Mouse (Mus musculus) embryonic facial prominence, embryonic 12.5 days (tissue): ENCODE results near the gene Ddx6. TPM values are rescaled to one million over a fixed set of nuclear protein-coding genes. Genes with fewer than 3 reads are reported as not detected.

ENCODE experiments used
- ATAC-seq: fragments of 200-750 bp; cut with Nextera tagmentation; 2 replicates; pipeline ENCODE4 v1.8.0; 2017; ENCODE audit not compliant: insufficient number of reproducible peaks, insufficient read depth, low FRiP score, low TSS enrichment
- H3K27ac ChIP-seq: fragments of 300-500 bp; sonication (generic); 2 replicates; pipeline ENCODE4 v1.5.1; 2016; ENCODE audit warnings: mild to moderate bottlenecking
- H3K27me3 ChIP-seq: fragments of 300-500 bp; sonication (generic); 2 replicates; pipeline ENCODE4 v1.6.1; 2016; ENCODE audit warnings: mild to moderate bottlenecking, moderate library complexity
- H3K36me3 ChIP-seq: fragments of 300-500 bp; sonication (generic); 2 replicates; pipeline ENCODE4 v1.6.1; 2016; ENCODE audit warnings: mild to moderate bottlenecking
- H3K4me1 ChIP-seq: fragments of 300-500 bp; sonication (generic); 2 replicates; pipeline ENCODE4 v1.6.1; 2016
- H3K4me2 ChIP-seq: fragments of 300-500 bp; sonication (generic); replicated peaks from 2 replicates; pipeline ENCODE4 v1.6.1; 2016; ENCODE audit warnings: mild to moderate bottlenecking, moderate library complexity
- H3K4me3 ChIP-seq: fragments of 300-500 bp; sonication (generic); 2 replicates; pipeline ENCODE4 v1.5.1; 2016; ENCODE audit warnings: mild to moderate bottlenecking
- H3K9ac ChIP-seq: fragments of 300-500 bp; sonication (generic); 2 replicates; pipeline ENCODE4 v1.6.1; 2016; ENCODE audit warnings: mild to moderate bottlenecking, moderate library complexity
- H3K9me3 ChIP-seq: fragments of 300-500 bp; sonication (generic); 2 replicates; pipeline ENCODE4 v1.6.1; 2016; ENCODE audit warnings: mild to moderate bottlenecking, moderate library complexity
- WGBS: fragments of 180-500 bp; shearing (Covaris S2); methylation state at CpG from one replicate; pipeline ENCODE4 v1.1.7; 2016; 5-methylcytosine and 5-hydroxymethylcytosine counted together
- polyA plus RNA-seq: library from polyadenylated mRNA; unstranded; fragments of >200 nt; fragmentation: Nextera tagmentation; extraction: Ambion mirVana; gene quantifications from 2 replicates; pipeline ENCODE4 v1.2.1, GENCODE M21; 2016

Ddx6 gene
- polyA plus RNA-seq, 1 experiment from 2014 or later = 28.8 TPM

GRCm38 (mm10) chr9:44673005-44673404, 68.3 kb downstream of the Ddx6 start, which contains the start of gene Treh:
Treh (plus strand) TSS chr9:44673233.
- Histone ChIP-seq H3K9me3 (no peaks in the 10 kb centered on the region), H3K36me3 (no peaks in the 10 kb centered on the region), H3K27me3 (no peaks in the 10 kb centered on the region), H3K4me2 (no peak within 1 kb of the TSS), H3K27ac (no peak within 1 kb of the TSS), H3K4me1 (no peaks in the 10 kb centered on the region), H3K9ac (no peak within 1 kb of the TSS), H3K4me3 (no peak within 1 kb of the TSS)
- no peak for ATAC-seq
- 88% methylated on average over 3 of the region's 3 CpGs for WGBS

DNA sequence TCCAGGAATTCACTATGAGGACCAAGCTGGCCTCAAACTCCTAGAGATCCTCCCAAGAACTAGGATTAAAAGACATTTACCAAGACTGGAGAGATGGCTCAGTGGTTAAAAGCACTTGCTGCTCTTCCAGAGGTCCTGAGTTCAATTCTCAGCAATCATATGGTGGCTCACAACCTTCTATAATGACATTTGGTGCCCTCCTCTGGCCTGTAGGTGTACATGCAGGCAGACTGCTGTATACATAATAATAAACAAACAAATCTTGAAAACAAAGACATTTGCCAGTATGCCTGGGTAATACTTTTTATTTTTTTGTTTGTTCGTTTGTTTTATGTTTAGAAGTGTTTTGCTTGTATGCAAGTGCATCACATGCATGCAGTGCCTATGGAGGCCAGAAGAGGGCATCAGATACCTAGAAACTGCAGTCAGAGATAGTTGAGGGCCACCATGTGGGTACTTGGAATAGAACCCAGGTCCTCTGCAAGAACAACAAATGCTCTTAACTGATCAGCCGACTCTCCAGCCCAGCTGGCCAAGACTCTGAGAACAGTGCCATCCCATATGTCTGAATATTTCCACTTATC, 73.7 kb downstream of the Ddx6 start:
- 91% methylated on average over 2 of the region's 2 CpGs for WGBS
- Histone ChIP-seq H3K27me3 (no peaks in the 10 kb centered on the region), H3K9me3 (no peaks in the 10 kb centered on the region), H3K9ac (no peak overlapping the region), H3K27ac (no peak overlapping the region), H3K4me2 (no peak overlapping the region), H3K36me3 (no peaks in the 10 kb centered on the region), H3K4me1 (no peaks in the 10 kb centered on the region), H3K4me3 (no peak overlapping the region)
- ATAC-seq = no peak

- no peak overlapping the region for H3K27ac ChIP-seq
- no peaks in the 10 kb centered on the region for H3K9me3 ChIP-seq
- no peak overlapping the region for H3K9ac ChIP-seq
- H3K36me3 ChIP-seq = no peaks in the 10 kb centered on the region
- H3K4me2 ChIP-seq = no peak overlapping the region
- no peak overlapping the region for H3K4me3 ChIP-seq
- WGBS = 64% methylated on average over 5 of the region's 5 CpGs
- H3K27me3 ChIP-seq = no peaks in the 10 kb centered on the region
- no peaks in the 10 kb centered on the region for H3K4me1 ChIP-seq
- no peak for ATAC-seq
These were observed 74.9 kb downstream of the Ddx6 start for GRCm38 (mm10) chr9:44679565-44679964.

GRCm38 (mm10) chr9:44683046-44683445, 78.4 kb downstream of the Ddx6 start:
- Histone ChIP-seq H3K4me1 (peaks cover 12% of the 10 kb centered on the region; the same call in 1 of the 2 replicates), H3K27ac (no peak overlapping the region), H3K4me2 (no peak overlapping the region), H3K27me3 (no peaks in the 10 kb centered on the region), H3K36me3 (peaks cover 17% of the 10 kb centered on the region), H3K9me3 (no peaks in the 10 kb centered on the region), H3K4me3 (no peak overlapping the region), H3K9ac (no peak overlapping the region)
- 91% methylated on average over 8 of the region's 8 CpGs for WGBS
- no peak for ATAC-seq

DNA sequence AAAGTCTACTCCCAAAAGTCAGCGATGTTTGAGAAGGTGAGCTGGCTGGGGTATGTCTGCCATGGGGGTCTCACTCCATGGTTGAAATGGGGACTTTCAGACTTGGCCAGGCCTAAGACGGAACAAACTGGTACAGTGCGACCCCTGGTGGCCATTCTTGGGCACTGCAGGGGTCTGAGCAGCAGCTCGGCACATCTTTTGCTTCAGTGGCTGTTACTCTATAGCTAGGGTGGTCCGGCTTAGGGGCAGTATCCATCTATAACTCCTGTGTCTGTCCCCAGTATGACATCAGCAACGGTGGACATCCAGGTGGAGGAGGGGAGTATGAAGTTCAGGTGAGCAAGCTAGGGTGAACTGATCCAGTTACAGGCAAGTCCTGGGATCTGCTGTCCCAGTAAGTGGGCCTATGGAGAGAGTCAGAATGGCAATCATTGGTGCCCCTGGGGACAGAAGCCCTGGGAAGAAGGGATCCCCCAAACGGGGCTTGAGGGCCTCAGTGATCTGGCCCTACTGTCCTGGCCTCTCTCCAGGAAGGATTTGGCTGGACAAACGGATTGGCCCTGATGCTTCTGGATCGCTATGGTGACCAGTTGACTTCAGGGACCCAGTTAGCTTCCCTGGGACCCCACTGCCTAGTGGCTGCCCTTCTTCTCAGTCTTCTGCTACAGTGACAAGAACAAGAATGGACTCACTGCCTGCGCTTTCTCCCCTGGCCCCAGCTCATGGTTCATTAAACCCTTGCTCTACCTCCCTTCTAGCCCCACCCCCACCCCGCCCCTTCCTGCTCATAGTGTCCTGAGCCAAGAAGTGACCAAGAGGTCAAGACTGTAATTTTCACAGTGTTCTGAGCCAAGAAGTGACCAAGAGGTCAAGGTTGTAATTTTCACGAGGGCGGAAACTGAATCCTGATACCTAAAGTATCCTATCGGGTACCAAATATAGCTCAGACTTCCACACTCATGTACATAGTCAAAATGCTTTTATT, 80.9 kb downstream of the Ddx6 start:
- Histone ChIP-seq H3K9ac (no peak overlapping the region), H3K4me3 (no peak overlapping the region), H3K36me3 (peaks cover 29% of the 10 kb centered on the region), H3K4me1 (peaks cover 12% of the 10 kb centered on the region; the same call in 1 of the 2 replicates), H3K4me2 (no peak overlapping the region), H3K27ac (no peak overlapping the region), H3K27me3 (no peaks in the 10 kb centered on the region), H3K9me3 (no peaks in the 10 kb centered on the region)
- no peak for ATAC-seq
- 34% methylated on average over 14 of the region's 14 CpGs for WGBS

GRCm38 (mm10) chr9:44686638-44687037, 81.9 kb downstream of the Ddx6 start:
- H3K27ac ChIP-seq = no peak overlapping the region
- H3K9ac ChIP-seq = no peak overlapping the region
- peaks cover 12% of the 10 kb centered on the region; the same call in 1 of the 2 replicates for H3K4me1 ChIP-seq
- ATAC-seq = no peak
- H3K4me3 ChIP-seq = no peak overlapping the region
- no peaks in the 10 kb centered on the region for H3K27me3 ChIP-seq
- 61% methylated on average over 5 of the region's 5 CpGs for WGBS
- H3K9me3 ChIP-seq = no peaks in the 10 kb centered on the region
- peaks cover 37% of the 10 kb centered on the region for H3K36me3 ChIP-seq
- no peak overlapping the region for H3K4me2 ChIP-seq

DNA sequence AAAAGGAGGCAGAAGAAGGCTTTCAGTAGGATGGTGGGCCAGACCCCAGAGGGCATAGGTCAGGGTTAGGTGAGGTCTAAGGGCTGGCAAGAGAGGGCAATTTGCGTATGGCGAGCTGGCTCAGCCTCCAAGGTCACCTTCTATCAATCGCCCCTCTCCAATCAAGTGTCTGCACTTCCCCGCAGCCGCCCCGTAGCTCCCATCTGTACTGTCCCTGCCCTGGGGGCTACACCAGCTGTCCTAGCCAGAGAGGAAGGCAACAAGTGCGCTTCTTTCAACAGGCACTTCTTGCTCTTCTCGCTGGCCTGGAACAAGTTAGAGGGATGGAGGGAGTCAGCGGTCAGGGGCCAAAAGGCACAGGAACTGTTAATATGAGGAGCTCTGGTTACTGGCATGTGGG, 83.3 kb downstream of the Ddx6 start:
- 45% methylated on average over 9 of the region's 9 CpGs for WGBS
- Histone ChIP-seq H3K4me3 (no peak overlapping the region), H3K4me2 (no peak overlapping the region), H3K9ac (no peak overlapping the region), H3K9me3 (no peaks in the 10 kb centered on the region), H3K27me3 (no peaks in the 10 kb centered on the region), H3K36me3 (peaks cover 48% of the 10 kb centered on the region), H3K4me1 (peaks cover 12% of the 10 kb centered on the region; the same call in 1 of the 2 replicates), H3K27ac (no peak overlapping the region)
- ATAC-seq = no peak

Other genes with a start within 250 kb of the Ddx6 start
- gene Vps11, start 243.2 kb upstream of the Ddx6 start, polyA plus RNA-seq = 28.3 and 32.4 TPM in 2 replicates
- gene Hyou1, start 225.4 kb upstream of the Ddx6 start, polyA plus RNA-seq = 34.6 and 35.6 TPM in 2 replicates
- 11.2 and 11.8 TPM in 2 replicates for gene Slc37a4, start 208.0 kb upstream of the Ddx6 start, polyA plus RNA-seq
- gene Rps25, start 197.8 kb upstream of the Ddx6 start, polyA plus RNA-seq = 1,820 and 1,932 TPM in 2 replicates
- 173 and 176 TPM in 2 replicates for gene Trappc4, start 197.3 kb upstream of the Ddx6 start, polyA plus RNA-seq
- gene Ccdc84, start 186.3 kb upstream of the Ddx6 start, polyA plus RNA-seq = 30.9 and 33.6 TPM in 2 replicates
- gene Foxr1, start 163.8 kb upstream of the Ddx6 start, polyA plus RNA-seq = not detected in 2 replicates
- gene Upk2, start 149.9 kb upstream of the Ddx6 start, polyA plus RNA-seq = 1.7 and 2.2 TPM in 2 replicates
- gene Bcl9l, start 122.1 kb upstream of the Ddx6 start, polyA plus RNA-seq = 17.7 and 18.5 TPM in 2 replicates
- gene Cxcr5, start 43.0 kb upstream of the Ddx6 start, polyA plus RNA-seq = 0.08 TPM in 1 of 2 replicates, not detected in the other
- not detected in 2 replicates for gene Treh, start 68.3 kb downstream of the Ddx6 start, polyA plus RNA-seq
- gene Phldb1, start 130.3 kb downstream of the Ddx6 start, polyA plus RNA-seq = 57.1 and 60.7 TPM in 2 replicates
- gene Arcn1, start 163.0 kb downstream of the Ddx6 start, polyA plus RNA-seq = 193 and 197 TPM in 2 replicates
- 151 and 153 TPM in 2 replicates for gene Ift46, start 163.0 kb downstream of the Ddx6 start, polyA plus RNA-seq
- gene Tmem25, start 194.4 kb downstream of the Ddx6 start, polyA plus RNA-seq = 3.8 and 4.1 TPM in 2 replicates
- 0.40 TPM in 1 of 2 replicates, not detected in the other for gene Ttc36, start 198.2 kb downstream of the Ddx6 start, polyA plus RNA-seq